Mouse (Mus musculus) frontal cortex, postnatal 14 days (tissue): Measurements from ENCODE around the gene Paqr3.
A peak's percentile ranks its signal among the peaks of the same experiment; 100 is the strongest.

ENCODE experiments used
- DNase-seq, 2 experiments: peaks; one replicate each; pipeline ENCODE4 v3.0.0; 2022; ENCODE audit warnings: low spot score in 2 of 2

Gene Paqr3

DNA sequence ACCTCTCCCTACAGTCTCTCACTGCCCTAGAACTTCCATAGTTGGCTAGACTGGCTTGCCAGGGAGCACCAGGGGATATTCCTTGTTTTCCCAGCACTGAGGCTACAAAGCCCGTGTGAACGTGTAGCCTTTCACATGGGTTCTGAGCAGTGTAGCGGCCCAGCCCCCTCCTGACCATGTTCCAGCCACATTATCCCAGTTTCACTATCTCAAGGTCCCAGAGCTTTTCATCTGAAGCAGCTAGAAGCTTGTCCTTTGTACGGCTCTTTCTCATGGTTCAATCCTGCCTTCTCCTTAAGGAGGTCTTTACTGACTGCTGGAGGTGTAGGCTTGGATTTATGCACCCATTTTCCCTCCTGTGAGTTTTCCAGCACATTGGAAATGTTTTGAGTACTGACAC is 26.9 kb downstream of the Paqr3 start:
- DNase-seq: no peak

DNA sequence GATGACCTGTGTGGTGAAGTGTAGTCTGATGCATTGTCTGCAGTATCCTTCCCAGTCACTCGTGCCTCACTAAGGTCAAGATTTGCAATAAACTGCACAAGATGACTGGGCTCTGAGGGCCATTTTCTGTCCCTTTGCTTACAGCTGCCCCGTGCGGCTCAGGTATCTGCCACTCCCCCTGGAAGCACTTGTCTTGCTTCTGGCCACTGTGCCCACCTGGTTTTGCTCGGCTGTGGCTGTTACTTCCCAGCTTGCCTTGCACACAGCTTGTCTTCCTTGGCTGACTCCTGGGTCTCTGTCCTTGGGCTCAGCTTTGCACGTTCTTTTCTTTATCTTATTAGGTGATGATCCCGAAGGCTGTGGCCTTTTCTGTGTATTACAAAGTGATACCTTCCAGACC is 27.7 kb downstream of the Paqr3 start:
- DNase-seq: no peak

DNA sequence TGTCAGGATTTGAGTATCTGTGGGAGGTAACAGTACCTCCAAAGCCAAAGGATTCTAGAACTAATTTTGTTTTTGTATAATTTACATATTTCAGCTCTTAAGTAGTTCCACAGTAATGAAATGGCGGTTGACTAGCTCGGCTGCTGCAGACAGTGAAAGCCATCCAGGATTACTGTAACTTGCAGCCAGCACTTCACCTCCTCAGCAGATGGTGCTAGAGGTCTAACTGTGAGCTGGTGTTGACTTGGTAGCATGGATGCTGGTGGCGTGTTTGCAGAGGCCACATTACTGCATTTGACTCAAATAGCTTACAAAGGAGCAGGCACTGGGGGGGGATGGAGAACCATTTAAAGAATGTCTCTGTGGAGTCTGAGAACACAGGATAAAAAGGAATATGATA is 29.9 kb downstream of the Paqr3 start:
- peak; percentile 29 to 39 for DNase-seq

DNA sequence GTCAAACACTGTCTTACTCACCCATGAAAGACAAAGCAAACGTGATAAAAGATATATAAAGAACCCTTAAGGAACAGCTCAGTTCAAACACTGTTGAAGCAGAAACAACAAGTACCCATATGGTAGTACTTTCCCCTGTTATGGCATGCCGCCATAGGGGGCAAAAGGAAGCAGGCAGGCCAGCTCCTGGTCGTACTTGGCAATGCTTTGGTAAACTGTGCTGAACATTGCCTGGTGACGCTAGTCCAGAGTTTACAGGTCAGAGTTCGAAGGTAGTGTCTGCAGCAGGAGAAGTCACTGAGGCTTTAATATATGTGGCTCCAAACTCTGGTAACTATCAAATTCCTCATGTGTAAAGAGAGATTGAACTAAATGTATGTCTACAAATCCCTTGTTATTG is 32.8 kb downstream of the Paqr3 start:
- no peak for DNase-seq

DNA sequence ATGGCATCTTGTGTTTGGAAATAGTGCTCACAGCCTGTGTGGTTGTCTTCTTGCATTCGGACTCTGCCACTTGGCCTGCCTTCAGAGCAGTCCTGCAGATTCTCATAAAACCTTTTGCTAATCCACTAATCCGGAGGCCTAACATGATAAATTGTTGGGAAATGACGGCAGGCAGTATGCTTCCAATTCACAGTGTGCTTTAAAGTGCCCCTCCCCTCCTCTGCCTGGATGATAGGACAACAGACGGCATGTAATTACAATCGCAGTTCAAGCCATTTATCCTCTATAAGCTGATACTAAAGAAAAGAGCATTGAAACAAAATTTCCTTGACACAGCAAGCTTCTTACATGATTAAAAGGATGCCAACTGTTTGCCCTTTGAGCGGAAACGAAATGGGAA is 33.7 kb downstream of the Paqr3 start:
- DNase-seq: no peak

DNA sequence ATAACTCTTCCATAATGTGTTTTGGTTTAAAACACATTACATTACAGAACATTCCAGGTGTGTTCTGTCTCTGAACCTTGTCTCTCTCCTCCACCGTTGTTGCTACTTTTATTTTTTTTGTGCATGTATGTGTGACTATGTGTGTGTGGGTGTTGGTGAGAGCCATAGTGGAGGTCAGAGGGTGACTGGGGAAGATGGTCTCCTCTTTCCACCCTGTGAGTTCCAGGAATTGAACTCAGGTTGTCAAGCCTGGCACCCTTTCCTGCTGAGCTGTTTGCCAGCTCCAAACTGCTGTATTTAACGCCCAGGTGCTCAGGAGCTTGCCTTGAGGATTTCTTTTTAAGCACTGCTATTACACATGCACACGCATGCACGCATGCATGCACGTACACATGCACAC is 35.2 kb downstream of the Paqr3 start:
- DNase-seq: no peak

DNA sequence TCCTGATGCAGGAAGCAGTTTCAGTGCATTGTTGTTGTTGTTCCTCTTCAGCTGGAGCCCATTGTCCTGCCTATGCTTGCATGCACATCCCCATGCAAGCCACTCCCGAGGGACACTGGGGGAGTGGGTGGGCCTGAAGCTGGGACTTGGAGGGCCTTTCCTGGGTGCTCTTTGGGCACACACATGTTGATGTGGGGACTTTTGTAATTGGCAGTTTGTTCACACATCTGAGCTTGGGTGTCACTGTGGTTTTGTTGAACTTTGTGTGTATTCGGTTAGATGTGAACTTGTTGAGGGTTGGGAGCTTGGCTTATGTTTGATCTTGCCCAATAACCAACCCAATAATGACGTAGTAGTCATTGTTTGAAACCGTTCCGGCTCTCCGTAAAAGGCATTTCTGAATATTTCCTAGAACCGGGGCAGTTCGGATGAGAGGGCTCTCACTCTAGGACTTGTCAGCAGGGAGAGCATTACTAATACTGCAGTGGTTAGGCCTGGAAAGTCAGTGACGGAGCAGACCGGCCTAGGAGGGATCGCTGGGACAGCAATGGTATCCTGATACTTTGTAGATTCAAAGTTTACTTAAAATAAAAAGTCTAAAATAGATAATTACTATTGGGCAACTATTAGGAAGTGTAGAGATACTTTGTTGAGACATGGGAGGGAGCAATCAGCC is 35.8 kb downstream of the Paqr3 start:
- DNase-seq: no peak

DNA sequence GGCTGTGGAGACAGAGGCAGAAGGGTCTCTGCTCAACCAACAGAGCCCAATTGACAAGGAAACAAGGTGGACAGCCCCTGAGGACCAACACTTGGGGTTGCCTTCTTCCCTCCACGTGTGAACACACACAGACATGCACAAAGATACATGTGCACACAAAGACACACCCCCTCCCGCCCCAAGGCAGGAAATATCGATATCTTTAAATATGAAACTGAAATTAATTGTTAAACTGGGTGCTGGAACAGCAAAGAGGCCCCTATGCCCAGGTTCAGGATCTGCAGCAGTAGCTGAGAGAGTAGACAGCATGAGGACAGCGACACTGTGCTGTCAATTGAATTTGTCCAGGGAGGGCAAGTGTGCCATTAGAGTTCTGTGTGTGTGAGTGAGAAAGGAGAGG is 45.6 kb downstream of the Paqr3 start:
- DNase-seq: no peak

DNA sequence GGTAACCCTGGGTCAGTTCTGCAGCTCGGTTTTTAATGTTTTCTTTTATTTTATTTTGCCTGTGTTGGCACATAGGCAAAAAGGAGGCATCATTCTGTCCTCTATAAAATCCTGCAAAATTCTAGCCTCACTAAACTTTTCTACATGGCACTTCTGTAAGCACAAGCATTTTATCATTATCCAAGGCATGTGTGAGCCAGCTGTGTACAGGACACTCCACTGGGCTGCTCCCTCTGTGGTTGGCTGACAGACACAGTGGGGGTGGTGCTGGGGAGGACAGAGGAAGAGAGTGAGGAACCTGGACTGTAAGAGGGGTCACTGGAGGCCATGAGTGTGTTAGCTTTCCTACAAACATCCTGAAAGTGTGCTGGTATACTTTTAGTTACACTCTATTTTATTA is 49.4 kb downstream of the Paqr3 start:
- no peak for DNase-seq

DNA sequence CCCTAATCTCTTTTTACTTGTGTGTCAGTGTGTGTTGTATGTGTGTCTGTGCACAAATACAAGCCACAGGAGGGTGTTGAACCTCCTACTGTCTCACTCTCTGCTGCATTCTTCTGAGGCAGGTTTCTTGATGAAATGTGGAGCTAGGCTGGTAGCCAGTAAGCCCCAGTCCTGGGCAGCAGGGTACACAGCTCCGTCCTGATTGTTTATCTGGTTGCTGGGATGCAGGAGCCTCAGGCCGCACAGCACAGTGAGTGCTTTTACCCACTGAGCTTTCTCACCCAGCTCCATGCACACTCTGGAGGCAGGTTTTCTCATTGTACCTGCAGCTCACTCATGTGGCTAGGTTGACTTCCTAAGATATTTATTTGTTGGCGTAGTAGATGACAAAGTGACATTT is 50.5 kb downstream of the Paqr3 start:
- DNase-seq: no peak

DNA sequence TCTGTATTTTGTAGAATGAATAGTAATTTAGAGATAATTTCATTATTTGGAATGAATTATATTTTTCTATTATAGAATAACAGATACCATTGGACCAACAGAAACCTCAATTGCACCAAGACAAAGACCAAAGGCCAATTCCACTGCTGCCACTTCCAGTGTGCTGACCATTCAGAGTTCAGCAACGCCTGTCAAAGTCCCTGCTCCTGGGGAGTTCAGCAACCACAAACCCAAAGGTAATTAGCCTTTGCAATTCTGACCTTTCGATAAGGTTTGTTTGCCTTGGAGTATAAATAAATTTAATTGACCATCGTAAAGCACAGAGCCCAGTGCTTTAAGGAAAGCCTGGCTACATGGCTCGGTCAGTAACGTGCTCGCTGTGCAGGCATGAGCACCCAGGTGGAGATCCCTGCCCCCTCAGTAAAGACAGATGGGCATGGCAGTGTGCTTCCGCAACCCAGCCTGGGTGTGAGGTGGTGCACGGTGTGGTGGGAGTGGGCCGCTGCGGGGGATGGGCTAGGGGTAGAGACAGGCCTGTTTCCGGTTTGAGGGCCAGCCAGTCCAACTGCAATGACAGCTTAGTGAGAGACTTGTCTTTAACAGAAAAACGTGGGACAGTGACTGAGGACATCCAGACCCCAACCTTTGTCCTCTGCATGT is 54.5 kb downstream of the Paqr3 start:
- no peak for DNase-seq

DNA sequence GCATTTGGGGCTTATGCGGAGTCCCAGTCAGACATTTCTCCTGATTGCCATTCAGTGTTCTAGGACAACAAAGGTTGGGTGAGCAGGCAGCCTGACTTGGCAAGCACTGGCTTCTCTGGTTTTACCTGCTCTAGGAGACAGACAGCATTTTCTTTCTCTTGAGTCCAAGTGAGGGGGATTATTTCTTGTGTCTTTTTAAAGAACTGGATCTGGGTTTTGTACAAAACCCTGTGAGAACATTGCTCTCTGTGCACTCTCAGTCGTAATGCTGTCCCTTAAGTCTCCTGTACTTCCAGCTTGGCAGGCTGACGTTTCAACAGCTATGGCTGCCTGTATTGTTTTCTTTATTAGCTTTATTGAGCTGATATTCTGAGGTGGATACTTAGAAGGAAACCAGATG is 55.0 kb downstream of the Paqr3 start:
- no peak for DNase-seq

DNA sequence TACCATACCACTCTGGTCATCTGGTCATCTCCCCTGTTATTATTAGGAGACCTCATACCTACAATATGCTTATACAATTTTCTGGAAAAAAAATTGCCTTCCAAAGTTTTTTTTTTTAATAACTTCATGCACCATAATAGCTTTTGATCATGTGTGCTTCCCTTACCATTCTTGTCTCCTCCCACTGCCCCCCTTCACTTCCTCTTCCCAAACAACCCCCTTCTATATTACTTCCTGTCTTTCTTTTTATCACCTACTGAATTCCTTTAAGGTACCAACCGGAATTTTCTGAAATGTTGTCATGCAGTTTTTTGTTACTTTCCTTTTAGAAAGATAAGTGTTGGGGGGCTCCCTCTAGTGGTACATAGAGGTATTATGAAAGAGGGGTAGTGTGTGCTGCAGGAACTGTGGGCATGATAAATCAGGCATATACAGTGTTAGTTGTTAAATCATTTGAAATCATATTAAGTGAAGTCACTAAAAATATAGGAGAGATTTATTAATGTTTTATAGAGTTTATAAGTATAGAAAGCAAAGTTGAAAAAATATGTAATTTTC is 55.8 kb downstream of the Paqr3 start:
- no peak for DNase-seq

DNA sequence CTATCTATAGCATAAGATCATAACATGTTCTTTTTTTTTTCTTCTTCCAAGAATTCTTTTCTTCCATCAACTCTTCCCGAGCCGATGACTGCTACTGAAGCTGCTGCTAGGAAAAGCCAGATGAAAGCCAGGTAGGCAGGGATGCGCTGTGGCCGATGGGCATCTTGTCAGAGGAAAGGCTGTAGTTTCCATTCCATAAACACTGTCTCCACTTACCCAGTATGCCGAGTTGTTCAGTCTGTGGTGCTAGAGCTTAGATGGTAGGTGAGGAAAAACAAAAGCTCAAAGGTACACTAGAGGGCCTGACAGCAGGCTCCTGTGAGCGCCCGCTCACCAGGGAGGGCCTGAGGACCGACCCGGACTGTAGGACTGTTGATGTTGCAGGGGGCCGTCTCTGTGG is 56.6 kb downstream of the Paqr3 start:
- DNase-seq: no peak

DNA sequence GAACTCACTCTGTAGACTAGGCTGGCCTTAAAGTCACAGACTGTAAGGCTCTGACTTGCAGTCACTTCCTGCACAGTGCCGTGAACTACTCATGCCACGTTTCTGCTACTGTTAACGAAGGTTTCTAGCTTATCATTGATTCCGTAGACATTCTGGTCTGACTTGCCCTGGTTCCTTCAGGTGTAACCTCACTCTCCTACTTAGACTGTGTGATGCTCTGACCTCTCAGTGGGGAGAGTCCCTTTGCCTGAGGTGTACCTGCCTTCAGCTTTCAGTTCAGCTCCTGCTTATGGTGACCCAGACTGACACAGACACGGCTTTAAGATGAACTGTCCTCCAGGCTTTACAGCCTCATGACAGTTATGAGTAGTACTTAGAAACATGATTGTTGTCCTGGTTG is 57.2 kb downstream of the Paqr3 start:
- DNase-seq: no peak

DNA sequence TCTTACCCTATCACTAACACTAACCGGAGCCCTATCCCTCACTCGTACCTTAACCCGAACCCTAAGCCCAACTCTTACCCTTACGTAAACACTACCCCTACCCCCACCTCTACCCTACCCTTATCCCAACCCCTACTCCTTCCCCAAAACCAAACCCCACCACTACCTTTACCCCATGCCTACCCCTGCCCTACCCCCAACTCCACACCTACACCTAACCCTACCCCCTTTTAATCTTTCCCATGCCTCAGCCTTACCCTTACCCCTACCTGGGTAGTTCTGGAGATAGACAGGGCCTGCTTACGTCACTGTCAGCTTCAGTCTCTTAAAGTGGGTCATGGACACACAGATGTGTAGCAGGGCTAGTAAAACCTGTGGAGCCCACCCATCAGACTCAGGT is 62.5 kb downstream of the Paqr3 start:
- DNase-seq: no peak

DNA sequence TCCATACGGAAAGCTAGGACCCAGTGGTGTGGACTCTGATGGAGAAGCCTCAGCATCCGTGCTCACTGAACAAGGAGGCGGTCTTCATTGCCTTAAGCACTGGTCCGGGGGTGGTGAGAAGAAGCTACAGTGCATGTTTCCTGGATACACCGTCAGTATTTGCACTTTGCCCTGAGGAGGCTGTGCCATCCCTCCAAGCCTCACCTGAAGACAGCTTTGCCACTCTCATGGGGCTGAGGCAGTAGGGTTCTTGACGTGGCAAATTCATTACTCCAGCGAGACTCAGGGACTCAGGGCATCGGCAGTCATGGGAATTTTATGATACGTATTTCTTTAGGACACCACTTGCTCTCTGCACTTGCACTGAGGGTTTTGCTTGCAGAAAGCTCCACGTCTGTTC is 64.7 kb downstream of the Paqr3 start:
- no peak for DNase-seq

DNA sequence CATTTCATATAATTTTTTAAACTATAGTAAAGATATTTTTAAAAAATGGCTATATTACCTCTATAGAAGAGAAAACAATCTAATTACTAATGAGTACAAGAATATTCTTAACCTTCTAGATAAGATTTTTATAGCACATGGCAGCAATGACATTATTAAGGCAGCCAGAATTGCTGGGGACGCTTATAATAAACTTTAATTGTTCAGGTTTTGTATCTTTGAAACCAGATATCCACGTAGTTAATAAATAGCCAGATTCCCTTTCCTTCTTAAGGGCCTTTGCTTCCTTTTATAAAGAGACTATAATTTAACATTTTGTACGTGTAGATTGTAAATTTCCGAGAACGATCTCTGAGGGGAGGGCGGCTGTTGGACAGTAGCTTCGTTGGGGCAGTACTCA is 66.1 kb downstream of the Paqr3 start:
- no peak for DNase-seq
